Mouse (Mus musculus): ENCODE measurements around the gene Cdkn2aipnl. TPM values are rescaled to one million over a fixed set of nuclear protein-coding genes. Genes with fewer than 3 reads are reported as not detected.

The Cdkn2aipnl gene
- total RNA-seq, 2 experiments from 2014 or later = 67.3 to 114 TPM

GRCm38 (mm10) chr11:51945548-51945947 lies 21.9 kb upstream of the Cdkn2aipnl start:
- no peak for ATAC-seq (replicated peaks; ENCODE audit: poor library complexity)

GRCm38 (mm10) chr11:51946144-51946543 lies 21.3 kb upstream of the Cdkn2aipnl start:
- no peak for ATAC-seq (replicated peaks; ENCODE audit: poor library complexity)

GRCm38 (mm10) chr11:51949155-51949840 lies 18.2 kb upstream of the Cdkn2aipnl start:
- ATAC-seq (replicated peaks; ENCODE audit: poor library complexity) = no peak

- ATAC-seq (replicated peaks; ENCODE audit: poor library complexity) = no peak
These were observed 17.5 kb upstream of the Cdkn2aipnl start for GRCm38 (mm10) chr11:51949919-51950318.

GRCm38 (mm10) chr11:51951861-51952420 lies 15.5 kb upstream of the Cdkn2aipnl start:
- ATAC-seq (replicated peaks; ENCODE audit: poor library complexity) = no peak

GRCm38 (mm10) chr11:51956112-51956511 lies 11.3 kb upstream of the Cdkn2aipnl start:
- no peak for ATAC-seq (replicated peaks; ENCODE audit: poor library complexity)

- ATAC-seq (replicated peaks; ENCODE audit: poor library complexity) = no peak
These were observed 9.7 kb upstream of the Cdkn2aipnl start for GRCm38 (mm10) chr11:51957760-51958159.

- ATAC-seq (replicated peaks; ENCODE audit: poor library complexity) = no peak
These were observed 8.0 kb upstream of the Cdkn2aipnl start for GRCm38 (mm10) chr11:51959511-51959910.

- ATAC-seq (replicated peaks; ENCODE audit: poor library complexity) = no peak
These were observed 7.4 kb upstream of the Cdkn2aipnl start for GRCm38 (mm10) chr11:51960061-51960460.

- peak; percentile 26; the same call in 1 of the 2 replicates for ATAC-seq (replicated peaks; ENCODE audit: poor library complexity)
These were observed 6.4 kb upstream of the Cdkn2aipnl start for GRCm38 (mm10) chr11:51960967-51961471.

GRCm38 (mm10) chr11:51961761-51962160 lies 5.7 kb upstream of the Cdkn2aipnl start:
- ATAC-seq (replicated peaks; ENCODE audit: poor library complexity) = peak; percentile 86

GRCm38 (mm10) chr11:51962277-51962676 lies 5.2 kb upstream of the Cdkn2aipnl start:
- no peak for ATAC-seq (replicated peaks; ENCODE audit: poor library complexity)

- no peak for ATAC-seq (replicated peaks; ENCODE audit: poor library complexity)
These were observed 810 bp upstream of the Cdkn2aipnl start for GRCm38 (mm10) chr11:51966651-51967050.

GRCm38 (mm10) chr11:51968896-51969295 lies 1.4 kb downstream of the Cdkn2aipnl start:
- no peak for ATAC-seq (replicated peaks; ENCODE audit: poor library complexity)

GRCm38 (mm10) chr11:51969511-51969910 lies 2.0 kb downstream of the Cdkn2aipnl start:
- ATAC-seq (replicated peaks; ENCODE audit: poor library complexity) = no peak

- ATAC-seq (replicated peaks; ENCODE audit: poor library complexity) = no peak
These were observed 4.2 kb downstream of the Cdkn2aipnl start for GRCm38 (mm10) chr11:51971644-51972043.

GRCm38 (mm10) chr11:51999611-52000289 lies 32.3 kb downstream of the Cdkn2aipnl start:
- peak; percentile 0 for ATAC-seq (replicated peaks; ENCODE audit: poor library complexity)

- peak; percentile 69 for ATAC-seq (replicated peaks; ENCODE audit: poor library complexity)
These were observed 33.0 kb downstream of the Cdkn2aipnl start, which contains the start of gene Ube2b for GRCm38 (mm10) chr11:52000290-52000962. Gene Ube2b, minus strand, starts transcription at chr11:52000762.

GRCm38 (mm10) chr11:52001341-52001740 lies 33.9 kb downstream of the Cdkn2aipnl start:
- no peak for ATAC-seq (replicated peaks; ENCODE audit: poor library complexity)

GRCm38 (mm10) chr11:52001861-52002260 lies 34.4 kb downstream of the Cdkn2aipnl start:
- ATAC-seq (replicated peaks; ENCODE audit: poor library complexity) = no peak

- no peak for ATAC-seq (replicated peaks; ENCODE audit: poor library complexity)
These were observed 35.5 kb downstream of the Cdkn2aipnl start for GRCm38 (mm10) chr11:52002842-52003504.

Data from megakaryocyte progenitor cell, adult 5-6 weeks (primary cell).